Mouse (Mus musculus) ES-E14 (cell line): Measurements from ENCODE around the gene Fbxl17. TPM values are rescaled to one million over a fixed set of nuclear protein-coding genes. Genes with fewer than 3 reads are reported as not detected.

Experiments
- DNase-seq: peaks from one replicate; pipeline ENCODE4 v3.0.0-alpha.2; 2013; ENCODE audit warnings: low read depth, low spot score
- H3K27ac ChIP-seq: 2 replicates; pipeline ENCODE4 v1.5.1; 2012; ENCODE audit warnings: low read depth, mild to moderate bottlenecking, low read length, moderate library complexity, mixed read lengths; ENCODE audit not compliant: poor library complexity, insufficient read depth, severe bottlenecking
- H3K36me3 ChIP-seq: 2 replicates; pipeline ENCODE4 v1.6.1; 2012; ENCODE audit warnings: mild to moderate bottlenecking, low read length, moderate library complexity, mixed read lengths; ENCODE audit not compliant: control insufficient read depth, poor library complexity, insufficient read depth, severe bottlenecking
- H3K4me1 ChIP-seq, 2 experiments: fragments of 150-350 bp in 1 of 2; sonication (generic) in 1 of 2; 2 replicates each; pipeline ENCODE4 v1.6.1; 2012; ENCODE audit warnings: low read length in 2 of 2, mild to moderate bottlenecking in 1 of 2, mixed read lengths in 1 of 2; ENCODE audit not compliant: control insufficient read depth in 2 of 2, insufficient read depth in 2 of 2, poor library complexity in 1 of 2
- H3K4me3 ChIP-seq, 2 experiments: fragments of 150-350 bp in 1 of 2; sonication (generic) in 1 of 2; 2 replicates each; pipeline ENCODE4 v1.5.1; 2012; ENCODE audit warnings: low read length in 2 of 2, low read depth in 1 of 2, mild to moderate bottlenecking in 1 of 2, mixed read lengths in 1 of 2; ENCODE audit not compliant: insufficient read depth in 1 of 2, poor library complexity in 1 of 2, severe bottlenecking in 1 of 2
- H3K9ac ChIP-seq: 2 replicates; pipeline ENCODE4 v1.6.1; 2012; ENCODE audit warnings: low read depth, mild to moderate bottlenecking, low read length, mixed read lengths; ENCODE audit not compliant: poor library complexity, insufficient read depth, severe bottlenecking
- H3K9me3 ChIP-seq: fragments of 150-350 bp; sonication (generic); 2 replicates; pipeline ENCODE4 v1.6.1; 2012; ENCODE audit warnings: low read depth, mild to moderate bottlenecking, low read length; ENCODE audit not compliant: control insufficient read depth, insufficient read depth
- CHD2 ChIP-seq: IDR thresholded peaks from 2 replicates; pipeline ENCODE4 v1.6.1; 2014; ENCODE audit warnings: mild to moderate bottlenecking, low read depth, low read length, inconsistent platforms
- HCFC1 ChIP-seq: IDR thresholded peaks from 2 replicates; pipeline ENCODE4 v1.6.1; 2012; ENCODE audit warnings: low read length, inconsistent platforms, borderline replicate concordance; ENCODE audit not compliant: insufficient read depth
- MAFK ChIP-seq: IDR thresholded peaks from 2 replicates; pipeline ENCODE4 v1.6.1; 2014; ENCODE audit warnings: mild to moderate bottlenecking, low read depth, low read length, inconsistent platforms; ENCODE audit not compliant: insufficient read depth
- ZC3H11A ChIP-seq: IDR thresholded peaks from 2 replicates; pipeline ENCODE4 v1.6.1; 2012; ENCODE audit warnings: low read depth, mild to moderate bottlenecking, inconsistent platforms, low read length, borderline replicate concordance
- ZNF384 ChIP-seq: IDR thresholded peaks from 2 replicates; pipeline ENCODE4 v1.6.1; 2012; ENCODE audit warnings: low read depth, low read length, inconsistent platforms
- in situ Hi-C, 2 experiments: fragments of 600-800 bp; cut with MboI; formaldehyde crosslinking; loops; one replicate each; pipeline ENCODE4 v1.15.1; 2025; ENCODE audit warnings: low sequenced_read_pairs in 2 of 2, inconsistent platforms in 1 of 2; ENCODE audit not compliant: unreplicated experiment in 2 of 2
- total RNA-seq: library from RNA; depleted of rRNA; stranded (reverse); fragments of 300-350 nt; gene quantifications from 2 replicates; pipeline ENCODE4 v1.2.3, GENCODE M21; 2012

Gene Fbxl17
- total RNA-seq, 1 experiment: 5.6 TPM

GRCm38 (mm10) chr17:63459712-63460495 lies 39.9 kb downstream of the Fbxl17 start:
- Histone ChIP-seq H3K36me3 (no peaks in the 10 kb centered on the region), H3K9me3 (no peaks in the 10 kb centered on the region), H3K9ac (no peak overlapping the region), H3K27ac (no peak overlapping the region), H3K4me3 (no peak overlapping the region), H3K4me1 (no peaks in the 10 kb centered on the region)
- TF ChIP-seq CHD2 (no peak), ZC3H11A (no peak), ZNF384 (no peak), MAFK (no peak), HCFC1 (no peak)
- no peak for DNase-seq
- in situ Hi-C loops: no loop called here

GRCm38 (mm10) chr17:63458052-63458451 lies 41.8 kb downstream of the Fbxl17 start:
- H3K9ac ChIP-seq: no peak overlapping the region
- no peaks in the 10 kb centered on the region for H3K9me3 ChIP-seq
- H3K4me3 ChIP-seq: no peak overlapping the region
- H3K4me1 ChIP-seq: no peaks in the 10 kb centered on the region
- in situ Hi-C loops: no loop called here
- no peaks in the 10 kb centered on the region for H3K36me3 ChIP-seq
- no peak for DNase-seq
- TF ChIP-seq MAFK (no peak), CHD2 (no peak), HCFC1 (no peak), ZC3H11A (no peak), ZNF384 (no peak)
- no peak overlapping the region for H3K27ac ChIP-seq

- in situ Hi-C loops: no loop called here
- H3K4me1 ChIP-seq: no peaks in the 10 kb centered on the region
- TF ChIP-seq HCFC1 (no peak), CHD2 (no peak), MAFK (no peak), ZC3H11A (no peak), ZNF384 (no peak)
- DNase-seq: no peak
- H3K27ac ChIP-seq: no peak overlapping the region
- no peaks in the 10 kb centered on the region for H3K9me3 ChIP-seq
- H3K9ac ChIP-seq: no peak overlapping the region
- H3K36me3 ChIP-seq: no peaks in the 10 kb centered on the region
- no peak overlapping the region for H3K4me3 ChIP-seq
Measured at GRCm38 (mm10) chr17:63451311-63452006, 48.4 kb downstream of the Fbxl17 start.

- in situ Hi-C loops: no loop called here
- no peak for TF ChIP-seq CHD2
- no peak for TF ChIP-seq MAFK
- no peak for TF ChIP-seq HCFC1
- no peak for TF ChIP-seq ZC3H11A
- TF ChIP-seq ZNF384: no peak
Measured at GRCm38 (mm10) chr17:63447691-63448090, 52.1 kb downstream of the Fbxl17 start.

More at GRCm38 (mm10) chr17:63447691-63448090, 52.1 kb downstream of the Fbxl17 start:
- Histone ChIP-seq H3K36me3 (no peaks in the 10 kb centered on the region), H3K4me3 (no peak overlapping the region), H3K4me1 (no peaks in the 10 kb centered on the region), H3K9ac (no peak overlapping the region), H3K27ac (no peak overlapping the region), H3K9me3 (no peaks in the 10 kb centered on the region)
- DNase-seq: no peak
